In the genomic region with DNA sequence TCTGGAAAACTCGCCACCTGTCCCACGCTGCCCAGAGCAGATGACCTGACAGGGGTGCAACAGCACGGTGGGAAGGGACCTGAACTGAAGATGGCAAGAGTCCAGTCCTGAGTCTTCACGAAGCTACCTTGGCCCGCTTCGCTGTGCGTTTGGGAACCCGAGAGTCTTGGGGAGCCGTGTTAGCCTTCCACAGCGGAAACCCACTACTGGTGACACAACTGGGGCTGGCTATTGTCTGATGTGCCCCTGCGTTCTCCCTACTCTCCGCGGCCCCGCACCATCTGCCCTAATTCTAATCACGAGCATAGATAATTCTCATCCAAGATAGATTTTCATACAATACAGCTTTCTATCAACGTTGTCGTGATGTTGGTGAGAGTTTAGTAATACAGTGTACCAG, we compare ENCODE assay signal across 8 mouse cellular contexts. TPM values are rescaled to one million over a fixed set of nuclear protein-coding genes. Genes with fewer than 3 reads are reported as not detected.
A peak's percentile ranks its signal among the peaks of the same experiment; 100 is the strongest.
DNase-seq lines count a peak whose midpoint lies in the region; ATAC-seq and TF ChIP-seq lines count a peak whose summit lies in the region.

No protein-coding gene starts in this region.

- H3K9me3 ChIP-seq in lung, embryonic 14.5 days (ENCODE audit: low read depth, low read length) = no peaks in the 10 kb centered on the region
- no peaks in the 10 kb centered on the region for H3K9me3 ChIP-seq in limb, embryonic 14.5 days (ENCODE audit: control insufficient read depth, low read length)

- H3K4me2 ChIP-seq in lung, embryonic 14.5 days = peak overlapping the region; percentile 70
- H3K4me2 ChIP-seq in limb, embryonic 14.5 days (replicated peaks; ENCODE audit: low read depth, low read length, severe bottlenecking) = peak overlapping the region; percentile 87

- H3K27me3 ChIP-seq in lung, embryonic 14.5 days (ENCODE audit: insufficient read depth, low read length) = peaks cover 4% of the 10 kb centered on the region; the same call in 1 of the 2 replicates
- no peaks in the 10 kb centered on the region for H3K27me3 ChIP-seq in limb, embryonic 14.5 days (ENCODE audit: control insufficient read depth, insufficient read depth, low read length)
- no peaks in the 10 kb centered on the region for H3K27me3 ChIP-seq in small intestine, adult 2 months (ENCODE audit: control insufficient read depth, insufficient read depth, low read length)

- peak overlapping the region; percentile 59 for H3K9ac ChIP-seq in lung, embryonic 14.5 days
- peak overlapping the region; percentile 69 for H3K9ac ChIP-seq in limb, embryonic 14.5 days (ENCODE audit: low read depth, low read length, severe bottlenecking)

- peak overlapping the region; percentile 52 for H3K4me3 ChIP-seq in lung, embryonic 14.5 days (ENCODE audit: low read depth, low read length)
- H3K4me3 ChIP-seq in embryonic fibroblast, embryonic 13.5 days (ENCODE audit: insufficient read depth, low read length) = peak overlapping the region; percentile 68
- peak overlapping the region; percentile 63 for H3K4me3 ChIP-seq in limb, embryonic 14.5 days (replicated peaks; ENCODE audit: low read length)
- H3K4me3 ChIP-seq in small intestine, adult 2 months (ENCODE audit: low read depth, low read length) = peak overlapping the region; percentile 76

- H3K4me1 ChIP-seq in lung, embryonic 14.5 days (ENCODE audit: insufficient read depth) = peaks cover 5% of the 10 kb centered on the region; the same call in 1 of the 2 replicates
- no peaks in the 10 kb centered on the region for H3K4me1 ChIP-seq in embryonic fibroblast, embryonic 13.5 days (ENCODE audit: control insufficient read depth, insufficient read depth, low read length)
- no peaks in the 10 kb centered on the region for H3K4me1 ChIP-seq in limb, embryonic 14.5 days (ENCODE audit: control insufficient read depth, insufficient read depth, low read length)
- peaks cover 7% of the 10 kb centered on the region; the same call in 1 of the 2 replicates for H3K4me1 ChIP-seq in small intestine, adult 2 months (ENCODE audit: control insufficient read depth, insufficient read depth, insufficient read length, low read length)

- no peak for TF ChIP-seq POLR2A in embryonic fibroblast, embryonic 13.5 days (IDR thresholded peaks at IDR 0.05; ENCODE audit: low read depth, low read length)
- TF ChIP-seq POLR2A in limb, embryonic 14.5 days (IDR thresholded peaks at IDR 0.05; ENCODE audit: borderline replicate concordance, extremely low read depth, insufficient read depth, insufficient read length) = no peak
- TF ChIP-seq POLR2A in small intestine, adult 2 months (IDR thresholded peaks at IDR 0.05; ENCODE audit: low read depth, low read length) = no peak

- TF ChIP-seq CTCF in lung, embryonic 14.5 days (IDR thresholded peaks at IDR 0.05; ENCODE audit: low read depth) = no peak
- TF ChIP-seq CTCF in embryonic fibroblast, embryonic 13.5 days (IDR thresholded peaks at IDR 0.05; ENCODE audit: borderline replicate concordance, insufficient read depth, low read length) = no peak
- no peak for TF ChIP-seq CTCF in small intestine, adult 2 months (IDR thresholded peaks at IDR 0.05; ENCODE audit: extremely low read depth, insufficient read length, insufficient replicate concordance, low read depth, low read length)

- WGBS in lung, embryonic 14.5 days = 14% methylated on average over 17 of the region's 17 CpGs
- WGBS in limb, embryonic 14.5 days = 19% methylated on average over 17 of the region's 17 CpGs
- 9% methylated on average over 17 of the region's 17 CpGs for WGBS in small intestine, adult 2 months

- no peak for ATAC-seq in lung, embryonic 14.5 days (ENCODE audit: insufficient read depth)
- ATAC-seq in limb, embryonic 14.5 days (ENCODE audit: low FRiP score, low read depth) = no peak

- no peak overlapping the region for H3K27ac ChIP-seq in lung, embryonic 14.5 days (ENCODE audit: low read depth)
- H3K27ac ChIP-seq in embryonic fibroblast, embryonic 13.5 days (ENCODE audit: insufficient read depth, low read length) = no peak overlapping the region
- H3K27ac ChIP-seq in limb, embryonic 14.5 days (replicated peaks; ENCODE audit: low read depth, low read length) = no peak overlapping the region
- no peak overlapping the region for H3K27ac ChIP-seq in small intestine, adult 2 months (ENCODE audit: insufficient read depth, low read depth, low read length)

- H3K36me3 ChIP-seq in lung, embryonic 14.5 days (ENCODE audit: insufficient read depth) = no peaks in the 10 kb centered on the region
- H3K36me3 ChIP-seq in limb, embryonic 14.5 days (ENCODE audit: control insufficient read depth, insufficient read depth, low read length) = no peaks in the 10 kb centered on the region
- no peaks in the 10 kb centered on the region for H3K36me3 ChIP-seq in small intestine, adult 2 months (ENCODE audit: control insufficient read depth, insufficient read depth, low read length)

- no peak for DNase-seq in lung, embryonic 14.5 days
- no peak for DNase-seq in lung, postnatal 25 days (ENCODE audit: low spot score)
- DNase-seq in limb, embryonic 14.5 days (ENCODE audit: low spot score) = no peak
- no peak for DNase-seq in kidney, postnatal 10 days
- DNase-seq in urinary bladder, adult 2 months (ENCODE audit: low spot score) = no peak
- no peak for DNase-seq in adrenal gland, postnatal 36 days

RNA-seq across cellular contexts. Expression of a gene that starts 0.5 kb away (rescaled TPM):
- polyA plus RNA-seq in lung, embryonic 14.5 days (2014; fragmentation: Nextera tagmentation; extraction: Ambion mirVana) = 10.6 and 12.7 TPM in 2 replicates
- 6.3 and 7.1 TPM in 2 replicates for polyA plus RNA-seq in embryonic fibroblast, embryonic 13.5 days (2011; ENCODE audit: insufficient read length, low read depth, missing spikeins)
- polyA plus RNA-seq in limb, embryonic 14.5 days (2012; rRNA removed) = 12.2 and 12.8 TPM in 2 replicates
- polyA plus RNA-seq in limb, embryonic 14.5 days (2014; fragmentation: Nextera tagmentation; extraction: Ambion mirVana) = 12.8 and 13.1 TPM in 2 replicates
- polyA plus RNA-seq in small intestine, adult 2 months (2012; rRNA removed) = 6.2 and 7.5 TPM in 2 replicates
- 7.2 and 7.5 TPM in 2 replicates for polyA plus RNA-seq in urinary bladder, adult 2 months (2012; rRNA removed)
- total RNA-seq in adrenal gland, postnatal 36 days (2021) = 10 to 100 TPM; 21.9 to 22.1 TPM

RNA-seq across cellular contexts. Expression of a gene that starts 32.3 kb away (rescaled TPM):
- 0.54 TPM in 1 of 2 replicates, not detected in the other for polyA plus RNA-seq in lung, embryonic 14.5 days (2014; fragmentation: Nextera tagmentation; extraction: Ambion mirVana)
- 0.63 TPM in 1 of 2 replicates, not detected in the other for polyA plus RNA-seq in embryonic fibroblast, embryonic 13.5 days (2011; ENCODE audit: insufficient read length, low read depth, missing spikeins)
- 0.29 TPM in 2 replicates for polyA plus RNA-seq in limb, embryonic 14.5 days (2012; rRNA removed)
- polyA plus RNA-seq in limb, embryonic 14.5 days (2014; fragmentation: Nextera tagmentation; extraction: Ambion mirVana) = 1.1 and 1.6 TPM in 2 replicates
- polyA plus RNA-seq in small intestine, adult 2 months (2012; rRNA removed) = 1.6 and 2.2 TPM in 2 replicates
- polyA plus RNA-seq in urinary bladder, adult 2 months (2012; rRNA removed) = 0.12 TPM in 2 replicates
- total RNA-seq in adrenal gland, postnatal 36 days (2021) = under 1 TPM in 1 of 2 experiments, not detected in 1; 0.07 TPM
